Mouse (Mus musculus): Measurements from ENCODE around the gene Gm26938. TPM values are rescaled to one million over a fixed set of nuclear protein-coding genes. Genes with fewer than 3 reads are reported as not detected.

Gm26938 gene
- total RNA-seq, 2 experiments from 2014 or later, result not detected

DNA sequence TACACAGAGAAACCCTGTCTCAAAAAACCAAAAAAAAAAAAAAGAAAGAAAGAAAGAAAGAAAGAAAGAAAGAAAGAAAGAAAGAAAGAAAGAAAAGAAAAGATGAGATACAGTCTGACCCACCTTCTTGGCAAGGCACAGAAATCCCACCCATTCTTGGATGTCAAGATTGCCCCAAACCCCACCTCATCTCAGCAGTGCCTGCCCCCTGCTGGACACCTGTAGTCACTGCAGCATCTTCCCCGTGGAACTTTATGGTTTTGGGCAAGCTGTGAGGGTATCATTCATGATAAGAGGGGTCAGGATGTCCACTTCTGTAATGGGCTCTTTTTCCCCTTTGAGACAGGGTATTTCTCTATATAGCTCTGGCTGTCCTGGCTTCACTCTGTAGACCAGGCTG, 8.9 kb downstream of the Gm26938 start:
- no peak for DNase-seq (ENCODE audit: extremely low spot score in 1 of 2, low spot score in 1 of 2)

DNA sequence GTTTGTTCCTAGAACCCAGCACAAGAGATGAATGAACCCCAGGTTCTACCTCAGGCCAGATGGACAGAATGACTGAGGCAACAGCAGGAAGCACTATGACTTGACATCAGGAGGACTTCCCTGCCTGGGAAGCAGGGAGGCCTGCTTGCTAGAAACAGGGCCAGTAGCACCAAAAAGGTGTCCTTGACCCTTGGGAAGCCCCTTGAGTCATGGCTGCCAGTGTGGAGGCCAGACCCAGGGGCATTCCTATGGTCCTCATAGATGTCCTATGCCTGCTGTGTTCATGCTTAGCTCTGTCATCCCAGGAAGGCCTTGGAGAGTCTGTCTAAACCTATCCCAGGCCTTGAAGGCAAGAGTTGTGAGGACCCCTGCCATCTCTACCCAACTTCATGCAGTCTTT, 9.8 kb downstream of the Gm26938 start:
- no peak for DNase-seq (ENCODE audit: extremely low spot score in 1 of 2, low spot score in 1 of 2)

DNA sequence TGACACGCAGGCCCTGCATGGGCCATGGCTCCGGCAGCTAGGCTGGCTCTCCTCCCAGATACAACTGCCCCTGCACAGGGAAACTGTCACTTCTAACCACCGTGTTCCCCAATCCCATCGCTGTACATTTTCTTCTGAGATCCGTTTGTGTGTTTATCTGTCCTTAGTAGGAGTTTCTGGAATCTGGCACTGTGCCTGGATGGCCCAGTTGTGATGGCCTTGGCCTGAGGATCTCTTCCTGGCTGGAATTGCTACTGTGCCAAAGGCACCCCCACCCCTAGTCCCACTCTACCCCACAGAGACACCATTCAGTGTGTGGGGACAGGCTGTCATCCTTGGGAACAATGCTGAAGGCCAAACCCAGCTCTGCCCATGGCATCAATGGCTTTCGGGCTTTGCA, 10.2 kb downstream of the Gm26938 start:
- no peak for DNase-seq (ENCODE audit: extremely low spot score in 1 of 2, low spot score in 1 of 2)

DNA sequence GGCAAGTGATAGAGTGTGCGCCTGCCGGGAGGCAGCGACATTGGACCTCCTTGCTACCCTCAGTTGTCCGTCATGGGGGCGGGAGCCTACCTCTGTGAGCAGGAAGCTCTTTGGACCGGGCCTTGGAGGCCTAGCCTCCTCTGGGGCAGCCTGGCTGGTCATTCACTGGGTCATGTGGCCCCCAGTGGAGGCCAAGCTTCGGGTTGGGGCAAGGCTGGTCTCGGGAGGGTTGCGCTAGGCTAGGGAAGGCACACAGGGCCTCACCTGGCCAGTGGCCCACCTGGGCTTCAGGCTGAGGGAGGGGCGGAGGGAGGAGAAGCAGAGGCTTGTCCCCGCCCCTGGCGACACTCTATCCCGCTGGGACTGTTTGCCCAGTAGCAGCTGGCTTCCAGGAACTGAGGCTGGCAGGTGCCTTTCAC, 12.2 kb downstream of the Gm26938 start:
- DNase-seq (ENCODE audit: extremely low spot score in 1 of 2, low spot score in 1 of 2), result no peak

DNA sequence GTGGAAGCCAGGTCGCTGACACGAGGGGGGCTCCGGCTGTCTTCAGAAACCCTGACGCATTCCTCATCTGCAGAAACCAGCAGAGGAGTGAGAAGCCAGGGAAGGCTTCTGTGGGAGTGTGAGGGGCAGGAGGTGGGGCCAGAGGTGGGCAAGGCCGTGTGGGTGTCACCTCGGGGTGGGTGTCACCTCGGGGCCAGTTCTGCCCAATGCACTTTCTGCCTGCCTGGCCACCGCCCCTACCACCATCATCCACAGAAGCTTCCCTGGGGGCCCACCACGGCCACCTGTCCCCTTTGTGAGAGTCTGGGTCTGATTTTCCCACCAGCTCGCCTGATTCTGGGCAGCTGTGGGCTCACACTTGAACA, 13.1 kb downstream of the Gm26938 start:
- DNase-seq (ENCODE audit: extremely low spot score in 1 of 2, low spot score in 1 of 2), result no peak

DNA sequence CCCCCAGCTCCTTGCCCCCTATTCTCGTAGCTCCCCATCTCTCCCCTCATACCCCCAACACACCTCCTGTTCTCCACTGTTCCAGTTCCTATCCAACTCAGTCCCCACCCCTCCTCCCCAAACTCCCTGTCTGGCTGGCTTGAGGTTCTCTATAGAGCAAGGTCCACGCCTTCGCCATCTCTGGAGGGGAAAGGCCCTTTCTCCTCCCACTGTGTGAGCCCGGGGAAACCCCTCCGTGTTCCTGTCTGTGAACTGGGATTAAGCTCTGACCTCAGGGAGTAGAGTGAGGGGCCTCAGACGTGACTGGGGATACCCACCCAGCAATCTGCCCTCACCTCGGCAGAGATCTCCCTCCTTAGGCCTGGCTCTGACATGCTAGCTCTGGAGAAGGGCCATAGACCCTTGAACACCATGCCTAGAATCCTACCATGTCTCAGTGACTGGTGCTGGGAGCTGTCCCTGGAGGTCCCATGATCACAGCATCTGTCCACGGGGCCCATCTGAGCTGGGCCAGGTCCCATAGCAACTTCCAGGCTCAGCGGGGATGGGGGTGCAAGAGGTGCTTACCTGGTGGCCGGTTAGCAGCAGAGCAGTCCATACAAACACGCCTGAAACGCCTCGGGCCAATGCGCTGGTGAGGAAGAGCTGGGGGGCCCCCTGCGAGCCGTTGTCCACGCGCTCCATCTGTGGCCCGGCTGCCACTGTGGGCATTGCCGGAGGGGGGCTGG, 13.6 kb downstream of the Gm26938 start:
- DNase-seq (ENCODE audit: extremely low spot score in 1 of 2, low spot score in 1 of 2), result no peak

DNA sequence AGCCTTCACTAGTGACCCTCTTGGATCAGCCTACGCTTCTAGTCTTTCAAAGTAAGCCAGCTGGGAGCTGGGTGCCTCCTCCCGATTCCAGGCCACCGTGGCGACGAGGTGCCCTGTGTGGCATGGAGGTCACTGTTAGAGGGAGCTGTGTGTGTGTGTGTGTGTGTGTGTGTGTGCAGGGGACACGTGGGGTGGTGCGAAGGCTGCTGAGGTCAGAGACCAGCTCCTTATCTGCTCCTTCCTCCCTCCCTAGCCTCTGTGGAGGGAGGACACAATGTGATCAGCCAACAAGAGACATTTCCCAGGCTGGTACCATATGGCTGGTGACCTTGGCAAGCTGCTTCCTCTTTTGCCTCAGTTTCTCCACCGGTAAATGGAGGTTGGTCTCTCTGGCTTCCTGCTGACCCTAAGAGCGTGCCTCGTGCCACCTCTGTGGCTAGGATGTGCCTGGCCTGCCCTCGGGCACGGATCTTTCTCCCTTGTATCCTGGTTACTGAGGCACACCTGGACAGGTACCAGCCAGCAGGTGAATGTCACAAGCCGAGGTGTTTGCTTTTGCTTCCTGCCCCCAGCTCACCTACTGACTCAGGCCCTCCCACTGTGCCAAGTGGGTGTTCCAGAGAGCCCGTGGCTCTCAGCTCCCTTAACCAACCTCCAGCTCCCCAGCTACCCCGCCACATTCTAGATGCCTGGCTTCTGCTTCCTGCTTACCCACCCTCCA, 14.4 kb downstream of the Gm26938 start:
- DNase-seq (ENCODE audit: extremely low spot score in 1 of 2, low spot score in 1 of 2), result no peak

DNA sequence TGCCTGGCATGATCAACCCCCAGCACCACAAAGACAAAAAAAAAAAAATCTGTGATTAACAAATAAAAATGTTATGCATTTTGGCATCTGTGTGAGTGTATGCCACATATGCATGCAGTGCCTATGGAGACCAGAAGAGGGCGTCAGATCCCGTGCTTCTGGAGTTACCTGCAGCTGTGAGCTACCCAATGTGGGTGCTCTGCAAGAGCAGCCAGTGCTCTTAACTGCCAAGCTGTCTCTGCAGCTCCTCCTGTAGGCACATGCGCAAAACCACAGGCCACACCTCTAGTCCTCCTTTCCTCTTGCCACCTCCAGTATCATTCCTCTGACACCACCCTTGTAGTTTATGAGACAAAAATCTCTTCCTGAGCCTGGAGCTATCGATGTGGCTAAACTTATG, 16.8 kb downstream of the Gm26938 start:
- DNase-seq (ENCODE audit: extremely low spot score in 1 of 2, low spot score in 1 of 2), result no peak

DNA sequence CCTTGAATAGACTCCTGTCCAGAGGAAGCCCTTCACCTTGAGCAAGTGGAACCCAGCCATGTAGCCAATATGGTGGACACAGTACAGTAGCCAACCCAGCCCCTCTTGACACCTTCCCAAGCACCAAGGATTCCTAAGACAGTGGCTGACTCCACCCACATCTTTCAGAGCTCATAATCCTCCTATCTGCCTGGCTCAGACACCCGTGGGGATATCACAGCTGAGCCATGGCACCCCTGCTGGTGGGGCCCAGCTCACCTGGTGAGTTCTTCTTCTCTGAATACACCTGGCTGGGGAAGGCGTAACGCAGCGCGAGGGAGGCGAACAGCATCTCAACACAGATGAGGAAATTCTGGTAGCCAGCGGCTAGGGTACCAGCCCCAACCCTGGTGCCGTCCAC, 20.3 kb downstream of the Gm26938 start:
- no peak for DNase-seq (ENCODE audit: extremely low spot score in 1 of 2, low spot score in 1 of 2)

DNA sequence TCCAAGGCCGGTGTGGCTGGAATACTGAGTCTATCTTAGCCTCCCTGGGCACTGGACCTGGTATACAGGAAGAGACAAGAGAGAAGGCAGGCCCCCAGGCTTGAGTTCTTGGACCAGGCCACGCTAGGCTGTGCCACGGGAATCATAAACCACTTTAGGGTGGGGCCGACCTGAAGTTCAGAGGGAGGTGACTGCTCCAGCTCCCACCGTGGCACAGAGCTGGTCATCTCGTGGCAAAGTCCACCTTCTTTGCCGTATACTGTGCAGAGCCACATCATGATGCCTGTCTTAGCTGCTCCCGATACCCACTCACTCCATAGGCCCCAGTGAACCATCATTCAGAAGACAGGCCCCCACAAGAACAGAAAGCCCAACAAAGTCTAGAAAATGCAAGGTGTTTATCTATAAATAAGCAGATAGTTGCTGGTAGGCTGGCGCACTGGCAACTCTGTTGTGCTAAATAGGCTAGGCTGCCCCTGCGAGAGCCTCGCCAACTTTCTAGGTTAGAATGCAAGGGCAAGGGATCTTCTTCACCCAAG, 21.6 kb downstream of the Gm26938 start:
- no peak for DNase-seq (ENCODE audit: extremely low spot score in 1 of 2, low spot score in 1 of 2)

DNA sequence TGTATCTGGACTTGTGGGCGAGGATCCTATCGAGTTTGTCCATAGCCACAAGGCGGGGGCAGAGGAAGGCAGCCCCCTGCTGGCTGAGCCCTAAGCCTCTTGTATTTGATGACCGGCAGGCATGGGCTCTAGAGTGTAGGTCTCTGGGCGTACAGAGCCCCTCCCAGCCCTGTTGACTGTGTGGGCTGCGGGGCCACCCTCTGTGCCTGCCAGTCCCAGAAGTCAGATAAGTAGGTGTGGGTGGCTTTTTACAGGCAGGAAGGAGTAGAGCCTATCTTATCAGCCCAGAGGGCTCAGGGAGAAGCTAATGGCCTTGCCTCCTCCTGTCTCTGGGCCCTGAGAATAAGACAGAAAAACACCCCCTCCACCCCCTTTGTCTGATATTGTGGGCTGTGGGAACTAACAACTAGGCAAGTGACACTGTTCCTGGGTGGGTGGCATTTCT, 22.1 kb downstream of the Gm26938 start:
- no peak for DNase-seq (ENCODE audit: extremely low spot score in 1 of 2, low spot score in 1 of 2)

DNA sequence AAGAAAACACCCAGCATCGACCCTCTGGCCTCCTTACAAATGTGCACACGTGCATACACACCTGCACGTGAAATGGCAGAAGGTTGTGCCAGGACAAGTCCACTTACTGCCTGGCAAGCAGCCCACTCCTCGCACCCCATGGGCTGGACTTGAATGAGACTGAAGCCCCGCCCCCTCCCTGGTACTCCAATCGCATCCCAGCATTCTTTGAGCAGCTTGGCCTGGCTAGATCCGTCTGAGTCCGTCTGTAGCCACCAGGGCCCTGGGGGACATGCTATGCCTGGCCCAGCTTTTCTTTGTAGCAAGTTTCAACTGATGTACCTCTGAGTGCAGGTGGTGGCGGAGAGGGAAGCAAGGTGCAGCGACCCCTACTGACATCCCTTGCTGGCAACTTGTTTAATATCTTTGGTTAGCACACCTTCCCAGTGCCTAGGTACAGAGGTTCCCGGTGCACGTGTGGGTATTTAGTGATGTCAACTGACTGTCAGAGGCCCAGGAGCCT, 22.6 kb downstream of the Gm26938 start:
- no peak for DNase-seq (ENCODE audit: extremely low spot score in 1 of 2, low spot score in 1 of 2)

DNA sequence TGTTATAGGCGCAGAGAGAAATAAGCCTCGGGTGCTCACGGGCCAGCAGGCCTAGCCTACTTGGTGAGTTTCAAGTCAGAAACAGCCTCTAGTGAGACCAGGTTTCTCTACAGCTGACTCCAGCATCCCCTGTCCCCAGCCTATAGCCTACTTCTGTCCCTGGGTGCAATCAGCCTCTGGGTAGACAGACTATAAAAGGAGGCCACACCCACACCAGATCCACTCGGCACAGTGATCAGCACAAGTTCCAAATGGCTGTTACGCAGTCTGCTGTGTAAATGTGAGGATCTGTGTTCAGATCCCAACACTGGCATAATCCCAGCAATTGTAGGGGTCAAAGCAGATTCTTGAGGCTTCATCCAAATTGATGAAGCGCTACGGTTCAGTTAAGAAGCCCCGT, 23.0 kb downstream of the Gm26938 start:
- DNase-seq (ENCODE audit: extremely low spot score in 1 of 2, low spot score in 1 of 2), result no peak

DNA sequence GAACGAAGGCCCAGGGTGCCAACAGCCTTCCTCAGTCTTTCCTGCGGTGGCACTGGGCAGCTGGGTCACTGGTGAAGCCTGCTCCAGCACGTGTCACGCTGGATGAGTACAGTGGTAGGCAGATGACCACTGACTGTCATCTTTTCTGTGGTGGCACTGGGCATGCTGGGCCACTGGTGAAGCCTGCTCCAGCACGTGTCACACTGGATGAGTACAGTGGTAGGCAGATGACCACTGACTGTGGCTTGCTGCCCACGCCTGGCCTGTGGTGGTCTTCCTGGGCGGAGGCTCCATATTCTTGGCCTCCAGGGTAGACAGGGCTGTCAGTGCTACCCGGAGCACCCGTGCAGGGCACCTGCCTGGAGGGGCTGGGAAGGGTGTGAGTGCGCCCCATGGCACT, 24.3 kb downstream of the Gm26938 start:
- no peak for DNase-seq (ENCODE audit: extremely low spot score in 1 of 2, low spot score in 1 of 2)

DNA sequence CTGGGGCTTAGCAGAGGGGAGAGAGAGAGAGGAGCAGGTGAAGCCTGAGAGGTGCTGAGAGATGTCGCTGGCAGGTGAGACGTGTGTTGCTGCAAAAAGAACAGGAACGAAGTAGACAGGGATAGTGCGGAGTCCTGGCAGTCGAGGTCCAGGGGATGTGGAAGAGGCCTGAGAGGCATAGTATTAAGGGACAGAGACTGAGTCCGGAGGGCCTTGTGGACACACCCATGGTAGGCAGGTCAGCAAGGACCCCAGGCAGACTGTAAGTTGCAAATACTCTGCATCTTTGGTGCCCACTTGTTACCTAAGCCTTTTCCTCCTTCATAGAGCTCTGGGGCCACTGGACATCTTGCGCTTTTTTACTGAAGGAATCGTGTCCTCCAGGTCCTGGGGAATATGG, 25.0 kb downstream of the Gm26938 start:
- DNase-seq (ENCODE audit: extremely low spot score in 1 of 2, low spot score in 1 of 2), result no peak

DNA sequence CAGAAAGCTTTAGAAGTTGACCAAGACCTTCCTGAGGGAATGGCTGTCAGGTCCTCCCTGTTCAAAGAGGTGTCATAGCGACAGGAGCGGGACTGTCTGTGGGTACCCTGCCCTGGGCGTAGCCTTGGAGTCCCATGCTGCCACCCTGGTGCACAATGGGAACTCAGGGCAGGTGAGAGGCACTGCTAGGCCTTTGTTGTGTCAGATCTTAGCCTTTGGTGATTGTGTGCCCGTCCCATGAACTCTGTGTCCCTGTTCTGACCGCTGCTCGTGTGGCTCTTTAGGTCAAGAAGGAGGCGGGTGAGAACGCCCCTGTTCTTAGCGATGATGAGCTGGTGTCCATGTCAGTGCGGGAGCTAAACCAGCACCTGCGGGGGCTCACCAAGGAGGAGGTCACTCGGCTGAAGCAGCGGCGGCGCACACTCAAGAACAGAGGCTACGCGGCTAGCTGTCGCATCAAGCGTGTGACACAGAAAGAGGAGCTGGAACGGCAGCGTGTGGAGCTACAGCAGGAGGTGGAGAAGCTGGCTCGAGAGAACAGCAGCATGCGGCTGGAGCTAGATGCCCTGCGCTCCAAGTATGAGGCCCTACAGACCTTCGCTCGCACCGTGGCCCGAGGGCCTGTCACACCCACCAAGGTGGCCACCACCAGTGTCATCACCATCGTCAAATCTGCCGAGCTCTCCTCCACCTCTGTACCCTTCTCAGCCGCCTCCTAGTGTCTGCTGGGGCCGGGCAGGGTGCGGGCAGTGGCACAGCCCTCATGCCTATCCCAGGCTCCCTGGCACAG, 26.2 kb downstream of the Gm26938 start:
- no peak for DNase-seq (ENCODE audit: extremely low spot score in 1 of 2, low spot score in 1 of 2)

DNA sequence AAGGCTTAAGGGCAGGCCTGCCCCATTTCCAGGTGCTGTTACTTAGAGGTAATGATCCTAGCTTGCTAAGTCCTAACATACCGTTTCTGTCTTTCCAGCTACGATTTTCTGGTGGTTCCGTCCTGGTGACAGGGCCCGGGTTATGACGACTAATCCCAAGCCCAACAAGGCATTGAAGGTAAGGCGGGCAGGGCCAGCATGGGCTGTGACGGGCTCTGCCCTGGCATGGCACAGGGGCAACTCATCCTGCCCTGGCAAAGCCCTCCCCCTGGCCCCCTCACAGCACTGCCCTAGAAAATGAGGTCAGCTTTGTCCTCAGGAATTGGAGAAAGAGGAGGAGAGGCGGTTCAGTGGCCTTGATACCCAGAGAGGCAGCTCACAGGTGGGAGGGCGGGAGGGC, 27.2 kb downstream of the Gm26938 start:
- no peak for DNase-seq (ENCODE audit: extremely low spot score in 1 of 2, low spot score in 1 of 2)

DNA sequence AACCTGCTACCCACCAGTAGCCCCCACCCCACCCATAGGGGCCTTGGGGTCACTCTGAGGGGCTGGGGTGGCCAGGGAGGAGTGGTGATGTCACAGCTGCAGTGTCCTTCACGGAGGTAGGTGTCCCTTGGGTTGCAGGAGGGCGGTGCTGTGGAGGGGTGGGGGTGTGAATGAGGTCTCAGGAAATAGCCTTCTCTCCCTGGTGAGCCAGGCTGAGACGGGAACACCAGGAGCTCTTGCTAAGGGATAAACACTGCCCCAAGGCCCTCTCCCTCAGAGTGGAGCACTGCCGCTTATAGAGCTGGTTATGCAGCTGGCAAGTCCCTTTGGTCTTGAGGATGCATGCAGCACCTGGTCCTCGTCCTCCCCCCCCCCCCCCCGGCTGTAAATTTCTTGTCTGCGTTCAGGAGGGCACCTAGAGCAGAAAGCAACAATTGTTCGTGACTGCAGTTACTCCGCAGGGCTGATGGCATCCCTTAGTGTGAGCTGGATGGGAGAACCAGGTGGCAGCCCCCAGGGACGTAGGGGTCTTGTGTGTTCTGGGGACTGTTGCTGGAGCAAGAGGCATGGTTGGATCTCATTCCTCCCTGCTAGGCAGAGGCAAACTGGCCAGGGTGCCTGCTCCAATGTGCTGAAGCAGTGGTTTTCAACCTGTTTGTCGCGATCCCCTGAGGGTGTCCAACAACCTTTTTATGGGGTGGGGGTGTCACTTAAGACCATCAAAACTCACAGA, 27.9 kb downstream of the Gm26938 start:
- no peak for DNase-seq (ENCODE audit: extremely low spot score in 1 of 2, low spot score in 1 of 2)

DNA sequence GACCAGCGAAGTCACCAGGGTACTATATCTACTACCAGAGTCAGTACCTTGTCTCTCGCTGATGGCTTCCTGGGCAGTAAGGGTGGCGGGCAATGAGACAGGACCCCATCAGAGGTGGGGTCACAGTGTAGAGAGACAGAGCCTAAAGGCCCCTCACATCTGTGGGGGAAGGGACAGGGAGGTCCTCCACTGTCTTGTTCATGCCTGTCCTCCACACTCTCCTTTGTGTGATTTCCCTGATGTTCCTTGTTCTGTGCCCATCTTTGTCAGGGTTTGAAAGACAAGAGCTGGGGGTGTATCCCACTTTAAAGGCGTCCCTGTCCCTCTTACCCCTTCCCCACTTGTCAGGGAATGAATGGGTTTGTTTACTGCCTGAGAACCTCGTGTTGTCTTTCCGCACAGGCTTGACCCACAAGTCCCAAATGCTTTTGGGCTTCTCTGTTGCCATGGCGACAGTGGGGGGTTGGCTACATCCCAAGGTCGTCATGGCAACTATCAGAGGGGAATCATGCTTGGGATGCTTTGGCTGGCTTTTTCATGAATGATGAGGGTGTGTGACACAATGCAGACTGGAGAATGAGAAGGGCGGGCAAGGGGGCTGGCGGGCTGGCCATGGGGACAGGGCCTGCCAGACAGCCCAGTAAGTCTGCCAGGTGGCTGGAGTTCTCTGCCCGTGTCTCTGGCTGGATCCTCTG, 28.6 kb downstream of the Gm26938 start:
- peak; percentile 62 to 80 for DNase-seq (ENCODE audit: extremely low spot score in 1 of 2, low spot score in 1 of 2)

DNA sequence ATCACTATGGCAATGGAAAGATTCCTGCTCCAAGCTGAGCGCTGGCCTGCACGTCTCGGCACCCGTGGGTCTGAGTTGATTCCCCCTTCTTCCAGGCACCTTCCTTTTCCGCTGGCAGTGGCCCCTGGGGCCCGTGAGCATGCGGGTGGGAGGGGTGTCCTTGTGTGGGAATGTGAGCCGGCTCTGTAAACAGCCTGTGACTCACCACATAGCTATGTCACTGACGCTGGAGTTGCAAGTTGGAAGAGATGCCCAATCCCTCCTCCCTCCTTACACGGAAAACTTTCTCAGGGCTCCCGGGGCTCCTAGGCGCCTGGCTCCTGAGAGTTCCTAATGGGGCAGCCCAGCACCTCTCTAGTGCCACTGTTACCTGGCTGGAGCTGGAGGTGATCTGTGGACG, 29.3 kb downstream of the Gm26938 start:
- no peak for DNase-seq (ENCODE audit: extremely low spot score in 1 of 2, low spot score in 1 of 2)

Data from layer of hippocampus, postnatal 25 days (tissue).